Mouse (Mus musculus): ENCODE measurements around the gene Stra6l. TPM values are rescaled to one million over a fixed set of nuclear protein-coding genes. Genes with fewer than 3 reads are reported as not detected.

Gene Stra6l
- polyA plus RNA-seq (2012; ENCODE audit: insufficient read depth, insufficient read length, low replicate concordance, missing spikeins): not detected in 2 replicates

DNA sequence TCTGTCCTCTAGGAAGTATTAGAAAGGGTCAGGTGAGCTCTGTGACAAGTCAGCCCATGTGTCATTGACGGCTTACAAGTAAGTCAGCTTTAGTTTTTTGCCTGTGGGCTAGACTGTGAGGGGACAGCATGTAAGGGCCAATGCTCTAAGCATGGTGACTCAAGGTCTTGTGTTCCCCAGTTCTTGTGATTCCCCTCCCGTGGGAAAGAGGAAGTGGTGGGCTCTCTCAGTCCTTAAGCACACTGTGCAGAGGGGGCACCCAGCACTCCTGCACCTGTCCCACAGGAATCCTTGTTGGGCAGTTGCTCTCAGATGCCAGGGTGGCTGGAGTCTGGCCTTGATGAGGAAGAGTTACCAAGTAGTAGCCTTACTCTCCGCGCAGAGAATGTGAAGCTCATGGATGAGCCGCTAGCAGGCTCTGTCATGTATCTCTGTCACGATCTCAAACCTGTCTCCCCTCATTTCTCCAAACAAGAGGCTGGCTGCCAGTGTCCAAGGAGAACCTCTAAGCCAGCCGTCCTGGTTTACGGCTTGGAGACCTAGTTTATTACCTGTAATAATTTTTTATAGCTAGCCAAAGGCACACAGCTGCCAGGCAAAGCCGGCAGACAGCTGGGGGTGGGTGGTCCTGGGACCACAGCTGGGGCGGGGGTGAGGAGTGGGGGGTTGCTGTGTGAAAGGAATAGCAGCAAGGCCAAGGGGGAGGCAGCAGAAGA is at the start of gene Stra6l:
Gene Stra6l (plus strand): TSS at position 556 of the 716 bp plus-strand sequence.
- WGBS: 78% methylated on average over 10 of the region's 10 CpGs
- no peak within 1 kb of the TSS for H3K27ac ChIP-seq (ENCODE audit: insufficient read depth, low read depth, low read length)
- H3K4me3 ChIP-seq (ENCODE audit: insufficient read depth, low read depth, low read length): no peak within 1 kb of the TSS
- H3K4me1 ChIP-seq (ENCODE audit: control insufficient read depth, insufficient read depth, low read length): peaks cover 4% of the 10 kb centered on the region; the same call in 1 of the 2 replicates
- no peak for TF ChIP-seq POLR2A (IDR thresholded peaks at IDR 0.05; ENCODE audit: insufficient read depth, low read depth, low read length)
- no peak for TF ChIP-seq CTCF (IDR thresholded peaks at IDR 0.05; ENCODE audit: insufficient read depth, low read depth, low read length)

DNA sequence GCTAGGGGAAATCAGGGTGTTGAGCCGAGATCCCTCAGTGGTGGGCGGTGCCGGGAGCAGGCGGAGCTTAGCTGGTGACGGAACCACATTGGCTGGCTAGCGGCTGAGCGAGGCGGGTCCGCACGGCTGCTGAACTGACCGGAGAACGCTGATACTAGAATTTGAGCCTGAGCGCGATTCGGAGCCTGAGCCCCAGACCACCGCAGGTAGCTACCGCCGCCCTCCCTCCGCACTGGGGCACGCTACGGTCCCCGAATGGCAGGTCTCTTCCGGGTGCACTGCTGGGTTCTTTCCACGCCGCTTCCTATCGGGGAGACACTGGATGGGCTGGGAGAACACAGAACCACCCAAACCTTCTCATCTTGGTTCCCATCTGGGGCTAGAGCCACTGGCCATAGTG is 49.5 kb upstream of the Stra6l start, which contains the start of gene Aldh1b1:
Gene Aldh1b1 (plus strand): TSS at position 59 of the 400 bp plus-strand sequence.
- peaks cover 8% of the 10 kb centered on the region for H3K4me1 ChIP-seq (ENCODE audit: control insufficient read depth, insufficient read depth, low read length)
- no peak within 1 kb of the TSS for H3K27ac ChIP-seq (ENCODE audit: insufficient read depth, low read depth, low read length)
- peak within 1 kb of the TSS; percentile 63 for H3K4me3 ChIP-seq (ENCODE audit: insufficient read depth, low read depth, low read length)
- 0% methylated on average over 26 of the region's 26 CpGs for WGBS
- TF ChIP-seq CTCF (IDR thresholded peaks at IDR 0.05; ENCODE audit: insufficient read depth, low read depth, low read length): no peak
- TF ChIP-seq POLR2A (IDR thresholded peaks at IDR 0.05; ENCODE audit: insufficient read depth, low read depth, low read length): peak; percentile 18; the same call in 1 of the 2 replicates

GRCm38 (mm10) chr4:45799956-45800537 is 48.4 kb upstream of the Stra6l start:
- Histone ChIP-seq H3K27ac (ENCODE audit: insufficient read depth, low read depth, low read length) (no peak overlapping the region), H3K4me1 (ENCODE audit: control insufficient read depth, insufficient read depth, low read length) (peaks cover 8% of the 10 kb centered on the region), H3K4me3 (ENCODE audit: insufficient read depth, low read depth, low read length) (no peak overlapping the region)
- WGBS: 38% methylated on average over 3 of the region's 3 CpGs
- TF ChIP-seq POLR2A (IDR thresholded peaks at IDR 0.05; ENCODE audit: insufficient read depth, low read depth, low read length): no peak
- TF ChIP-seq CTCF (IDR thresholded peaks at IDR 0.05; ENCODE audit: insufficient read depth, low read depth, low read length): no peak

- 94% methylated on average over 14 of the region's 14 CpGs for WGBS
- Histone ChIP-seq H3K27ac (ENCODE audit: insufficient read depth, low read depth, low read length) (no peak overlapping the region), H3K4me3 (ENCODE audit: insufficient read depth, low read depth, low read length) (no peak overlapping the region), H3K4me1 (ENCODE audit: control insufficient read depth, insufficient read depth, low read length) (peaks cover 4% of the 10 kb centered on the region; the same call in 1 of the 2 replicates)
- TF ChIP-seq POLR2A (IDR thresholded peaks at IDR 0.05; ENCODE audit: insufficient read depth, low read depth, low read length) (no peak), CTCF (IDR thresholded peaks at IDR 0.05; ENCODE audit: insufficient read depth, low read depth, low read length) (no peak)
These were observed 45.6 kb upstream of the Stra6l start for GRCm38 (mm10) chr4:45802900-45803299.

DNA sequence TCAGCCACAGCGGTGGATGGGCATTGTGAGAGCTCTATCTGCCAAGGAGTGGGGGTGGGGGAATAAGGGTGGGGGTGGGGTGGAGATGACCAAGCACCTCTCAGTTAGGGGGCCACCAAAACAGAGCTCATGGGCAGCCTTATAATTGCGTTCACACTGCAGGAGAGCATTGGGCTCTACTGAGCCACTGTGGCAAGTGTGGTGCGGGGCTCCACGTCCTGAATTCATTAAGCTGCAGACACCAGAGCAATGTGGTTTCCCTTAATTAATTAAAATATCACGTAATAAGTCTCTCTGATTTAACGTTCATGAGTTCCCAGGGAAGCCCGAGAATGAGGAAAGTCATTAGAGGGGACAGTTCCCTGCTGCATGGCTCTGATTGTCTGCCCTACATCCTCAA is 40.4 kb upstream of the Stra6l start:
- Histone ChIP-seq H3K27ac (ENCODE audit: insufficient read depth, low read depth, low read length) (no peak overlapping the region), H3K4me1 (ENCODE audit: control insufficient read depth, insufficient read depth, low read length) (no peaks in the 10 kb centered on the region), H3K4me3 (ENCODE audit: insufficient read depth, low read depth, low read length) (no peak overlapping the region)
- 48% methylated on average over 7 of the region's 7 CpGs for WGBS
- TF ChIP-seq CTCF (IDR thresholded peaks at IDR 0.05; ENCODE audit: insufficient read depth, low read depth, low read length) (no peak), POLR2A (IDR thresholded peaks at IDR 0.05; ENCODE audit: insufficient read depth, low read depth, low read length) (no peak)

DNA sequence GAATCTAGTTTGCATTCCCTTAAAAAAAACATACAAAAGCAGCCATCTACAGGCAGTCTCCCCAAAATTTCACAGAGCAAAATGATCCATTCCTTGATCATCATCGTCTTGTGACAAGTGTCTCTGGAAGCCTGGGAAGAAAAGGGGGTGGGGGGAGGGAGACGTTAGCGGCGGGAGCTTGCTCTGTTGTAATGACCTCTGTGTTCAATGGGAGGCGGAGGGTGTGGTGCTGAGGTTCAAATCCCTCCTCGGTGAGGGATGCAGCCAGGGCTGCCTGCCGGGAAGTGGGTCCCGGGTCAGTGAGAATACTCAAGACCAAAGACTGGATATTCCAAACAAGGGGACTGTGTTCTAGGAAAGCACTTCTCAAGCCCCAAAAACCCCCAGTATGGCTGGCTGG is 37.2 kb upstream of the Stra6l start:
- no peak overlapping the region for H3K27ac ChIP-seq (ENCODE audit: insufficient read depth, low read depth, low read length)
- peaks cover 5% of the 10 kb centered on the region for H3K4me1 ChIP-seq (ENCODE audit: control insufficient read depth, insufficient read depth, low read length)
- TF ChIP-seq POLR2A (IDR thresholded peaks at IDR 0.05; ENCODE audit: insufficient read depth, low read depth, low read length): no peak
- no peak for TF ChIP-seq CTCF (IDR thresholded peaks at IDR 0.05; ENCODE audit: insufficient read depth, low read depth, low read length)
- H3K4me3 ChIP-seq (ENCODE audit: insufficient read depth, low read depth, low read length): no peak overlapping the region
- WGBS: 53% methylated on average over 8 of the region's 8 CpGs

DNA sequence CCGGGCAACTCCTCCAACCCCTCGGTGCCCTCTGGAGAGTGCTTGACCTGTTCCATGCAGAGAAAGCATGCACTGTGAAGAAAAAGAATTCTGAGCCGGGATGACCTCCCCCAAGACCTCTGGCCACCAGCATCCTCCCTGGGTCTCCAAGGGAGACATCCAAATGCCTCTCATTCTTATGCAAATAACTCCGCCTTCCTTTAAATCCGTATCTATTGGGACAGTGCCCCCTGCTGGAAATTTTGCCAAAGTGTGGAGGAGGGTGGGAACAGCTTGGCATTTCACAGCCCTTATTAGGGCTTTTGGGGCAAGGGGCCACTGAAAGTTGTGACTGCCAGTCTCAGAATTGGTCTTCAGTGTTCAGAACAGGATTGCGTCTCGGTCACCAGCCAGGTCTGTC is 32.9 kb upstream of the Stra6l start:
- Histone ChIP-seq H3K4me1 (ENCODE audit: control insufficient read depth, insufficient read depth, low read length) (peaks cover 31% of the 10 kb centered on the region), H3K27ac (ENCODE audit: insufficient read depth, low read depth, low read length) (no peak overlapping the region), H3K4me3 (ENCODE audit: insufficient read depth, low read depth, low read length) (no peak overlapping the region)
- peak; percentile 30; the same call in 1 of the 2 replicates for TF ChIP-seq CTCF (IDR thresholded peaks at IDR 0.05; ENCODE audit: insufficient read depth, low read depth, low read length)
- no peak for TF ChIP-seq POLR2A (IDR thresholded peaks at IDR 0.05; ENCODE audit: insufficient read depth, low read depth, low read length)
- WGBS: 37% methylated on average over 7 of the region's 7 CpGs

- TF ChIP-seq POLR2A (IDR thresholded peaks at IDR 0.05; ENCODE audit: insufficient read depth, low read depth, low read length) (no peak), CTCF (IDR thresholded peaks at IDR 0.05; ENCODE audit: insufficient read depth, low read depth, low read length) (no peak)
- peaks cover 44% of the 10 kb centered on the region for H3K4me1 ChIP-seq (ENCODE audit: control insufficient read depth, insufficient read depth, low read length)
- 30% methylated on average over 4 of the region's 4 CpGs for WGBS
- peak overlapping the region; percentile 61; the same call in 1 of the 2 replicates for H3K27ac ChIP-seq (ENCODE audit: insufficient read depth, low read depth, low read length)
- no peak overlapping the region for H3K4me3 ChIP-seq (ENCODE audit: insufficient read depth, low read depth, low read length)
These were observed 29.7 kb upstream of the Stra6l start for GRCm38 (mm10) chr4:45818814-45819207.
